Mouse (Mus musculus) spleen, adult 2 months (tissue): ENCODE data around the gene Ret.

ENCODE experiments used
- CTCF ChIP-seq: fragments of 200-500 bp; IDR thresholded peaks from 2 replicates; pipeline ENCODE4 v1.5.1; 2011; ENCODE audit warnings: mild to moderate bottlenecking, inconsistent platforms; ENCODE audit not compliant: insufficient read depth, insufficient read length, insufficient replicate concordance; ENCODE audit errors: extremely low read depth
- POLR2A ChIP-seq: fragments of 200-500 bp; IDR thresholded peaks from 2 replicates; pipeline ENCODE4 v1.6.1; 2011; ENCODE audit warnings: low read depth, low read length, inconsistent platforms

DNA sequence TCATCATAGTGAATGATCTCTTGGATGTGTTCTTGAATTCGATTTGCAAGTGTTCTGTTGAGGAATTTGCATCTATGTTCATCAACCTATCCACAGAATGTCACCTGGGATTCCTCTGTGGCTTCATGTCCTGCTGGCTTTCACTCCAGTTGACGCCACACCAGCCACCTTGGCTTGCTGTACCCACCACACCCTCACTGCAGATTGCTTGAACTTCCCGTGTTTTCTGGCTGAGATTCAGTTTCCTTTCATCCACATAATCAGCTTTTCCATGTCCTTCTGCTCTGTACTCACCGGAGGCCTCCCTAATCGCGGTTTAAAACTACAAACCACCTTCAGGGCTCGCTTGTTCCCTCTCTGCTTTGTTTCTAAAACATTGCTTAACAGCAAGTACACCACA, 46.6 kb upstream of the Ret start:
- TF ChIP-seq CTCF (no peak), POLR2A (no peak)
